Mouse (Mus musculus) bone marrow macrophage, adult 2 months (primary cell): ENCODE measurements around the gene Pde4c.

Source experiments
- CTCF ChIP-seq: IDR thresholded peaks from 2 replicates; pipeline ENCODE4 v1.5.1; 2012; ENCODE audit warnings: low read depth, mild to moderate bottlenecking, low read length, moderate library complexity
- POLR2A ChIP-seq: IDR thresholded peaks from 2 replicates; pipeline ENCODE4 v1.6.1; 2012; ENCODE audit warnings: mild to moderate bottlenecking, low read depth, low read length, borderline replicate concordance

DNA sequence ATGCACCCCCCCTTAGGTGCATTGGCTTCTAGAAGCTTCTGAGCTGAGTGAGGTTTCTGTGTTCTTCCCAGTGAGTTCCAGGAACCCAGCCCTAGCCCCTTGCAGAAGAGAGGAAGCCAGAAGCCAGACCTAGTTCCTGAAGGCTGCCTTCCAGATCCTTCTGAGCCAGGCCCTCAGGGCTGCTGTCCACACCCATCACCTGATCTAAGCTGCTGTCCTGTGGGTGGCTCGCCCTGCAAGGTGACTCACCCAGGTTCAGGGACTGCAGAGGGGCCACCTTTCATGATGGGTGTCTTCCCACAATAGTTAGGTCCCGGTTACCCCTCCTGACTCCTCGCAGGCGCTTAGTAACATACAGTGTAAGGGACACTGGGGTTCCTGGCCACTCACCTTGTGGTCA lies 44.1 kb upstream of the Pde4c start:
- no peak for TF ChIP-seq CTCF
- TF ChIP-seq POLR2A = no peak
